Mouse (Mus musculus): ENCODE measurements at regions not wholly inside any gene's neighbourhood (a gene's known extent, or its start where the extent isn't known, plus 50 kb on each side); places are given as distances from the start of the nearest gene placed in this dataset.
"Not testable (repeated sequence)": the region's sequence is repeated elsewhere in the genome, so short reads cannot be mapped to it uniquely, and the experiment has no call there.

DNA sequence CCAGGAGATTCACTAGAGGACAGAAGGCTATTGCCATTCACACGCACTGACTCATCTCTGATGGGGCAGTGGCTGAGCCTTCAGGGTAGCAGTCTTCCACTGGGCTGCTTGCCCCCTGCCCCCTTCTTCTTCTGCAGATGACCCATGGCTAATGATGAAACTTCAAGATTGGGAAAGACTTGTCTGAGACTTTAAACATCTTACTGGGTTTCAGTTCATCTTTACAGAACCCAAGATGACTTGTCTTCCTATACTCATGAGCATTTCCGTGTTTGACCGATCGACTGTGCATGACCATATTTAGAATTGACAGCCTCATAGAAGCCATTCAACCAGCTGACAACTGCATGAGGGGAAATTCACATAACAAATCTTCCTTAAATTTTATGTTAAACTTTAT is 140.0 kb upstream of the Mad2l1 start:
- no peak for DNase-seq (ENCODE audit: low read depth, low spot score)

DNA sequence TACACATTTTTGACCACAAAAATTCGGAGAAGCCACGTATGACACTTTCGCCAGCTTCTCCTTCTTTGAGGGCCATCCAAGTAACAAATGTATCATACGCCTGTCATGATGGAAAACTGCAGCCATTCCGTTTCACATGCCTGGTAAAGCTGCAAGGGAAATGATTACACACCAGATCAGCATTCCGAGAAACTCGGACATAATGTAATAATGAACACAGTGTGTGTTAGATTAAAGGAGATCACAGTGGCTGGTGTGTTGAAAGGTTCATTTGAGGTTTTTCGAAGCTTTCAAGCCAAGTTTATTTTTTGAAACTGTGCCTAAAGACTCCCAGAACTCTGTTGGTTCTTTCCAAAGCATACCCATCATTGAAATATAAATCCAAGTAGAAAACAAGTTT is 137.8 kb upstream of the Mad2l1 start:
- DNase-seq (ENCODE audit: low read depth, low spot score): no peak

DNA sequence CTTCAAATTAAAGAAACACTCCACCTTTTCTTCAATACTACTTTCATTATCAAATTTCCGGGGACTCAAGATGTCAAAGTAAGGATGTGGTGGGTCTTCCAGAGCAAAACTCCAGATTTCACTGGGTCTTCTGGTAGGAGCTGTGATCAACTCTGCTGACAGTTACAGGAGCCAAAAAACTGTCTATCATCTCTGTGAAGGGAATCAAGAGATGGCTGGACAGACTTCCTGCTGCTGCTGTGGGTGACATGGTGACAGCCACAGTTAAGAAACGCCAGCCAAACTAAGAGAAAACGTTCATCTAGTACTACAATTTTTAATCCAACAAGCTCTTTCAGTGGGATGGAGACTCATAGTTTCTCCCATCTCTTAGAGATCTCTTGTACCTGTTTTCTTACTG is 136.5 kb upstream of the Mad2l1 start:
- no peak for DNase-seq (ENCODE audit: low read depth, low spot score)

DNA sequence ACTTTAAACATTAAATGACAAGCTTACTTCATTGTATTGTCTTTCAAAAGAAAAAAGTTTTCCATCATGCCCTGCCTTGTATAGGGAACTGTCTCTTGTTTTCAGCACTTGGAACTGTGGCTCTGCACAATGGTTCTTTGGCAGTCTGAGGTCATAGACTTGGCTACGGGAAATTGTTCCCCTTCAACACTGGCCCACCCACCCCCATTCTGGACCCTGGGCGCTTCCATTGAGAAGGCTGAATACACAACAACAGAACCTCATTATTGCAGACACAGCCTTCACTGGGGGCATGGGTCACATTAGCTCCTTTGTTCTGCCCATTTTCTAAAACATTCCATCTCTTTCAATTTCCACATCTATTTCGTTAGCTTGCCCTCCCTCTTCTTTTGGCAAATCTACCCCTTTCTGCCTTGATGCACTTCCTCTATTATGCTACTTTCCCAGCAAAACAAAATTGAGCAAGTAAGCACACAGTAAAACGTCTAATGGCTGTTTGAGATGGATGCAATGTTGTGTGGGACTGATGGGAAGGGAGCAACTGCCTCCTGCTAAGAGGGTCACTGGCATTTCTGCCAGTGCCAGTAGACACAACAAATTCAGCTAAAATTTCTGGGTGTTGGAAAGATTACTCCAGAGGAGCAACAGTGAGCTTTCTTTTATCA is 136.0 kb upstream of the Mad2l1 start:
- DNase-seq (ENCODE audit: low read depth, low spot score): peak; percentile 9

DNA sequence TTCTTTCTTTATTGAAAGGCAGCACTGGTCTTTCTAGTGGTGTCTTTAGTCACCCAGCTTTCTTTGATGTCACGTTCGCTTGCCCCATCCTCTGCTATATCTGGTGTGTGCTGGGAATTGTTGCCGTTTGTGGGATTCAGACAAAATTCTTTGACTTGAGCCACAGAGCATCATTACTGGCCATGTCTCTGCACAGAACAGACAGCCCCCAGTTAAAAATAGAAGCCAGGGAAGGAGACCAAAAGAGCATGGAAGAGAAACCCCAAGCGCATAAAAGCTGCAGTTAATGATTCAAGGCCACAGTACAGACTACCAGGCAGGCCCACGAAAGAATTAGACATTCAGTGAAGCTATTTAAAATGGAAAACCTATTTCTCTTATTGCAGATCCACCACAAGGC is 133.7 kb upstream of the Mad2l1 start:
- no peak for DNase-seq (ENCODE audit: low read depth, low spot score)

DNA sequence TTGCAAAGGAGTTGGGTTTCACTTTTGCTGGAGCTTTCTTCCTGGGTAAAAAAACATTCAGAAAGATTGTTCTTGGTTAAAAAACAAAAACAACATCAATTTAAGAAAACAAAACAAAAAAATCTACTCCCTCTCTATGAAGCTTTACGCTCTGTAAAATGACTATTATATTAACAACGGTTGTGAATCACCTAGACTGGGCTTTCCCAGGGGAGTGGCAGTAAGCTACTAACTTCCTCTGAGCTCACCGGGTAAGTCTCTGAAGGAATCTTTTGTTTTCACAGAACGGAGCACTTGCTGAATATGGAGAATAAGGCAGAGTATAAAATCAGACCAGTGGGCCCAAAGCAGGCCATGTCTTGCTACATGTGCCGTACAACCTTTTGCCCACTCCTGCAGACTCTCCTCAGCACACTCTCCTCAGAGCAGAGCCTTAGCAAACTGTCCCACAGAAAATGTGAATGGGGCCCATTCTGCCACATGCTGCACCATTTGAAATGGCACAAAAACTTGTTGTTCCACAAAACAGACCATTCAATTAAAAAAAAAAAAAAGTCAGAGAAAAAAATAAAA is 133.2 kb upstream of the Mad2l1 start:
- no peak for DNase-seq (ENCODE audit: low read depth, low spot score)

DNA sequence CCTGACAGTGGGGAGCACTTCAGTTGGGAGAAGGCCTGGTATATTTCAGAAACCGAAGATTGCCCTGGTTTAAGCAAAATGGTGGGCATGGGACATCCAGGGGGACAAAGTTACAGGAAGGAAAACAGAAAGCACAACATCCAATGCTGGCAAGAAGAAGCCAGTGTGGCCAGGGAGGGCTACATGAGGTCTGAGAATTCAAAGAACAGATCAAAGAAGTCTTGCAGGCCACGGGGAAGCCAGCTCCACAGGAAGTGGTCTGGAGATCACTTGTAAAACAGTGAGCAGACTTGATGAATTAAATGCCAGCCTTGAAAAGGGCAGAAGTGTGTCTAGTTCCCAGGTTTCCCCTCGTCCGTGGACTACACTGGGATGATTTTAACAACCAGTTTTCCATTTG is 120.4 kb upstream of the Mad2l1 start:
- no peak for DNase-seq (ENCODE audit: low read depth, low spot score)

DNA sequence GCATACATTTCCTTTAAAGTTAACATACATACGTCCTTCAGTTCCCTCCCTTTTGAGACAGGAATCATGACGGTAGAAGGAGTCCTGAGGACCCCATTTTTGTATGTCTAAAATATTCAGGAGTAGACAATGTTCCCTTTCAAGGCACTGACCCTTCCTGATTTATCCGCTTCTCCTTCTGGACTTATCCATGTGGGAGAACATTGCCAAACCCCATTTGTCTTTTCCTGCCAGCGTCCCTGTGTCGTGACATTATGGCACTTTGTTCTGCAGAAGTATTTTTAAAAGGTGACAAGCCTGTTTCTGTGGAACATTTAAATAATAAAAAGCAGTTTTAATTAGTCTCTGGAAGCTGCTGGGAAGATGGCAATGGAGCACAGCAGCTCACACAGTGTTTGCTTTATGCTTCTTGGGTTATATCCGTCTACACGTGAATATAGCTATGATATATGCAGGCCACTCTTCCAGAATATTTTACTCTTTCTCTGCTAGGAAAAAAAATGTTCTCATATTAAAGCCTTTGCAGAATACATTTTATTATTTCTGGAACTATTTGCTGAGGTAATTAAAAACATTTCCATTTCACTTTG is 115.6 kb upstream of the Mad2l1 start:
- DNase-seq (ENCODE audit: low read depth, low spot score): no peak

DNA sequence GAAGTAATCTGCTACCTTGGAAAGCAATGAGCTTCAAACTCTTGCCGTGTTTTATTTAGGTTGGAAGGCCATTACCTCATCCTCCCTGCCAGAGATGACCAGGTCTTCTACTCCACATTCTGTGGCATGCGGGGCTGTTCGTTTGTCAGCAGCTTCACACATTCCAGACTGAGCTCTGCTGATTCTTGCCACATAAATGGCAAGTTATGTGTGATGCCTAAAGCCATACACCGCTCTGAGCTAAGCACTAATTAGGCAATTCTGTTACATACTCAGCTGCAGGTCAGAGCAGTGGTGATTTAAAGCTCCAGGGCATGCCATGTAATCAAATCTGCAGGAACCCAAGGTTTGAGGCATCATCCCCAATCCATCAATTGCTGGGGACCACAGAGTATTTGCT is 106.8 kb upstream of the Mad2l1 start:
- no peak for DNase-seq (ENCODE audit: low read depth, low spot score)

DNA sequence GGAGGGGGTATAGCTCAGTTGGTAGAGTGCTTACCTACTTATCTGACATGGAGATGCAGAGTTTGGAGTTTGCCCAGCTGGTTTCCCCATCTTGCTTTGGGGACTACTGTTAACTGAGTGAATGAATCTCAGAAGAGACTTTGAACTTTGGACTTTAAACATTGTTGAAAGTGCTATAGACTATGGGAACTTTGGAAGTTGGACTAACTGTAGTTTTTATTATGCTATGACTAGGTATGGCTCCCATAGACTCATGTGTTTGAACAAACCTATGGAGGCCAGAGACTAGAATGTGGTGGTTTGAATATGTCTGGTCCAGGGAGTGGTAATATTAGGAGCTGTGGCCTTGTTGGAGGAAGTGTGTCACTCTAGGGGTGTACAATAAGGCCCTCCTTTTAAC is 84.8 kb upstream of the Mad2l1 start:
- DNase-seq (ENCODE audit: low read depth, low spot score): not testable (repeated sequence)

DNA sequence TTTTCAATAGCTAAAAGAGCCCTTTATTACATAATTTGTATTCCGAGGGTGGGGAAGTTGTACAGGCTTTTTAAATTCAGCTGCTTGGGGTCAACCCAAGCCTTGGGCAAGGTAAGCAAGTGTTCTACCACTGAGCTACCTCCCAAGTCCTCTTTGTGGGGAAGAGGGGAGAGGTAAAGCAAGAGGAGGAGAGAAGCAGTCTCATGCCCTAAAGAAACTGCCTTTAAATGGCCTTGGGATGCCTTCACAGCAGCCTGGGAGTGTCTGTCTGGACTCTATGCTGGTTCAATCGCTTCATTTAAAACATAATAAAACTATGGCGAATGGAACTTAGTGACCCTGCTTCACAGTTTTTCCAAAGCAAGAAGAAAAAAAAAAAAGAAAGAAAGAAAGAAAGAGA is 77.0 kb upstream of the Mad2l1 start:
- no peak for DNase-seq (ENCODE audit: low read depth, low spot score)

DNA sequence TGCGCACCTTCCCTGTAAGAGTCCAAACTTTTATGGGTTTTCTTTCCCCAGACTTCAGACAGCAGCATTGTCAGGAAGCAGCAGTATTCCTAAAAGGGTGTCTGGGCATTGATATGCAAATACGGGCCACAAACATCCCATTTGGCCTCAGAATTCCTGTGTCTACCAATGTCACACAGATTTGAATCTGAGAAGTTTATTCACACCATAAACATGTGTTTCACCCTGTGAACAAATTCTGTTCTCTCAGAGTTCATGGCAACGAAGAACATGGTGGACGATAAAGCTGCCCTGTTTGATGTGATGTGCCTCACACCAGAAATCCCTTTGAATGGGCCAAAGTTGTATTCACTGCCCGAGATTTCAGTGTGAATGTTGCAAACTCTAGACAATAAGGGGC is 70.7 kb upstream of the Mad2l1 start:
- DNase-seq (ENCODE audit: low read depth, low spot score): no peak

DNA sequence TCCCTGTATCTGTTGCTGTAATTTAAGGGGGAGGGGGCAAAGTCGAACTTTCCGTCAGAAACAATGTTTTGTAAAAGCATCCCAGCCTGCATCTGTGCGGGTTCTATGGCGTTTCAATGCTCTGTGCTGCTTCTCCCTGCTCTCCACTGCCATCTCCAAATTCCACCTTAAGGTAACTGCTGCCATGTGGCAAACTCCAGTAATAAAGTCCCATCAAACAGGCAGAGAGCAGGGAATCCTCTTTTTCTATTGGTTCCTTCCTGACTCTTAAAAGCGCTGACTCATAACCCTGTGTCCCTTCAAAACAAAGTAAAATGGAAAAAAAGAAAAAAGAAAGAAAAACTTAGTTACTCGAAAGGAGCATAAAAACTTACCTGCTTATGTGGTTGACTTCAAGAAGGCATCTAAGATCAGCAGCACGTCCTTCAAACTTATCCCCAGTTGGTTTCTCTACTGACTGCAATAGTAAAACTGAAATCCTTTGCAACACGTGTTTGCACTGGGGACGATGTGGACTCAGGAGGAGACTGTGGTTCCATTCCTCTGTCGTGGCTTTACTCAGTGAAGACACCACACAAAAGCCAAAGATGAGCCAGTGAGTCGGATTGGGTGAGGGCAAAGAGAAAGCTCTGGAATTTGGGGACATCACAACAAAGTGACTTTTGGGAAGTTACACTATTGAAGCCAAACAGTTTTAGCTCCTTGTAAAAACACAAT is 69.9 kb upstream of the Mad2l1 start:
- no peak for DNase-seq (ENCODE audit: low read depth, low spot score)

DNA sequence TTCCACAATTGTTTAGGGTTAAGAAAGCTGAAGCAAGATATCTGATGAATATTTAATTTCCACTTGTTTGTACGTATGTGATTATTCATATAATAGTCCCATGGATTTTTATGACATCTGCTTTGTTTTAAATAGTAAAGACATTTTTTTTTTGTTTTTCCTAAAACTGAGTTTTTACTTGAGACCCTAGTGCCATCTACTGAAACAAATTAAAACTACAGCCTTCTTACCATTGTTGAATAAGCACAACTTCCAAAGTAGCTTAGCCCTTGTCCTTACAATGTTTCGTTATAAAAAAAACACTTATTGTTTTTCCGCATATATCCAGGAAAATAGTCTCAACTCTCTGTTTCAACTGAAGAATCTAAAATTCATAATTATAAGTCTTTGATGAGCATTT is 68.4 kb upstream of the Mad2l1 start:
- DNase-seq (ENCODE audit: low read depth, low spot score): peak; percentile 11

DNA sequence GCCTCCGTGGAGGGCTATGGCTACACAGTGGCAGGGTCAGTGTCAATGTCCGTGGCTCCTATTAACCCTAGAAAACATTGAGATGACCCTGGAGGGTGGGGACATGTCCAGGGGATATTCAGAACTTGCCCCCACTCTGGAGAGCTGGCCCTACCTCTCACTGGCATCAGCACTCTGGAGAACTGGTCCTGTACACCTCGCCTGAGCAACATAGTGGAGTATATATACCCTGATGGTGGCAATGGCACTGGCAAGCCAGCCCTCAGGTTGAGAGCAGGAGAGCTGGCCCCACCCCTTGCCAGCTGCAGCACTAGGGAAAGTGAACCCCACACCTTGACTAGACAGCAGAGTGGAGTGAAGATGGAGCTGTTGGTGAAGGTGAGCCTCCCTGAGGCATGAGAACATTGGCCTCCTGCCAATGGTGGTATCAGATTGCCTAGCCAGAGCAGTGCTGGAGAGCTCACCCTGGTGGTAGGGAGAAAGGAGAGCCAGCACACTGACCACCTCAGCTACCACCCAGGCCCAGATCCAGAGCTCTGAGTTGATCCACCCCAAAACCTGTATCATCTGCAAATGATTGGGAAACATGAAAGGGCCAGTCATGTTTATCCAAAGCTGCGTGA is 64.5 kb upstream of the Mad2l1 start:
- no peak for DNase-seq (ENCODE audit: low read depth, low spot score)

DNA sequence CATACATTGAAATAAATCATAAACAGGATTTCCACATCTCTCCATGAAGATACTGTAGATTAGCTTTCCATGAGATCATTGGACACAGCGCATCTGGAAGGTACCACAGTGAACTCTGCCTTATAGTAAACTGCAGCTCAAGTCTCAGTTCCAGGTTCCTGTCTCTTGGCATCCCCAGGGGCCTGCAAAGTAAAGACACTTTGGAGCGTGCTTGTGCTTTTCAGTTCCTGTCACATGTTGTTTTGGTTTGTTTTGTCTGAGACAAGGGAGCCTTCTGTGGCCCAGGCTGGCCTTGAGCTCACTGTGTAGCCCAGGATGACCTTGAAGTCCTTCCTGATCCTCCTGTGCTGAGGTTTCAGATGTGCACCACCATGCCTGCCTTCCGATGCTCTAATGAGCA is 63.4 kb upstream of the Mad2l1 start:
- no peak for DNase-seq (ENCODE audit: low read depth, low spot score)

DNA sequence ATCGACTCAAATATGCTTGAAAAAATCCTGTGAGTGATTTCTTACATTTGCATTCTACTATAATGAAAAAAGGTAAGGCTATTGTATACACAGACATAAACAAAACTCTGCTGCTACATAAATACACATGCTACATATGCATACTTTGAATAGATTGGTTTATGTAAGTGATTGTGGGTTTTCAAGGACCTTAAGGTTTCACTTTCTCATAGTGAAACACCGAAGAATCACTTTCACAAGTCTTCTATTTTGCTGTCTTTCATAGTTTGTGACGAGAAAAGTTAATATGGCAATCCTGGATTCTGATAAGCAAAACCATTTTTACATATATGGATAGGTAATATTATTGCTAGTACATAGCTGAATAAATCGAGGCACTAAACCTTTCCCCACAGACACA is 62.5 kb upstream of the Mad2l1 start:
- DNase-seq (ENCODE audit: low read depth, low spot score): no peak

DNA sequence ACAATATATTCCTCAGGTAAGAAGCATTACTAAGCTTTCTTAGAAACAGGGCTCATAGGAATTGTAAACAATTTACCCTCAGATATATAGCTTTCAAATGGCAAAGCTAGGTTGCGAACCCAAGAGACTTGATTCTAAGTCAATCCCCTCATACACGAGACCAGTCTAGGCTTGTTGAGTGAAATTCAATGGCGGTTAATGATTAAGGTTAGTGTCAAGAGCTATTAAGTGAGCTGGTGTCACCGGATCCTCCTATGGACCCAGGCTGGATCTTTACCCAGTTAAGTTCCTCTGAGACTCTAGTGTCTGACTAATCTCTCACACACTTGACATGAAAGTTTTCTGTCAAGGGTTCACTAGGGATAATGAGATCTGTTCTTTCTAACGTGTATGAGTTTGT is 57.6 kb upstream of the Mad2l1 start:
- no peak for DNase-seq (ENCODE audit: low read depth, low spot score)

DNA sequence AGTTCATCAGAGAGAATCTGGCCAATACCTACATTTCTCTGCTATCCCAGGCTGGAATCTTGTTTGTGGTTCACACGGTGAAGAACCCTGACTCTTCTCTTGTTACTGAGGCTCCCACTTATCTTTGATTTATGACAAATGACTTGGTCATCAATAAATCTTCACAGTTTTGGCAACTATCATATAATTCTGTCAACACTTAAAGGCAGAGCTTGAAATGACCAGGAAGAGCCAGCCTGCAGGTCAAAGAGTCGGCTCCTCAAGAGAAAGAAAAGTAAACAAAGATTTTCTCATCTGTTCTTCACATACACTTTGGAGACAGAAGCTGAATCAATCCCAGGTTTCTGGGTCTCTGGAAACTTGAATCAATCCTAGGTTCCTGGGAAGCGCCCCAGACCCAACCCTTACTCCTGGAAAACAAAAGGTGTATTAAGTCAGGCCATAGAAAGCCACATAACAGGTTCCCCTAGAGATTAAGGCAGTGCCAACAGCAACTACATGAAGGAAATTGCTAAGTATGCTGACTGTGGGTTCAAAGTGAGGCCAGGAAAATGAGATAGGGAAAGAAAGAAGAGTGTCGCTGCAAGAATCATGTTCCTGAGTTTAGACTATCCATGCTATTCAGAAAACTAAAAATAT is 56.7 kb upstream of the Mad2l1 start:
- DNase-seq (ENCODE audit: low read depth, low spot score): no peak

DNA sequence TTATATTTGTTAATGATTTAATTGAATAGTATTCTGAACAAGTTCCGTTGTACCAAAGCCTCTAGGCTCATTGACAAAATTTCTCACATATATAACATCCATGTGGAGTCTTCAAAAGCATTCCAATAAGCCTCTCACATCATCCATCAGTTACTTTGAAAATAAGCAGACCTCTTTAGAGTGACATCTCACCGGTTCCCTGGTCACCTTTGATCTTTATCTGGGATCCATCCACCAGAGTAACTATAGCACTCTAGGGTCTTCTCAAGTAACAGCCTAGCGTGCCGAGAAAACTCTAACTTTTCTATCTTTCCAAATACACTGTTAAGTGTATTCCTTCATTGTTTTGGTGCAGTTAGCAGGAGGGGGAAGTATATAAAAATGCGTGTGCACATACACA is 55.6 kb upstream of the Mad2l1 start:
- no peak for DNase-seq (ENCODE audit: low read depth, low spot score)

DNA sequence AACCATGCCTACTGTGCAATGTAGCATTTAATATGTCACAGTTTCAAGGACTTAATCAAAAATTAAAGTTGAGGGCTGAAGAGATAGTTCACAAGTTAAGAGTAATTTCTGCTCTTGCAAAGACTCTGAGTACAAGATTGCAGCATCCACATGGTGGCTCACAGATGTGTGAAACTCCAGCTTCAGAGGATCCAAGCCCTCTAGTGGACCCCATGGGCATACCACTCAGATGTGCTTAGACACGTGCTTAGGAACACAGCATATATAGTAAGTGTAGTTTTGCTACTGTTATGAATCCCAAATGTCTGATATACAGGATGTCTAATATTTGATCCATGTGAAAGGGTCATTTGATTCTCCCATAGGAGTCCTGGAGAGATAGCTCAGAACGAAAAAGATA is 55.0 kb upstream of the Mad2l1 start:
- DNase-seq (ENCODE audit: low read depth, low spot score): no peak

DNA sequence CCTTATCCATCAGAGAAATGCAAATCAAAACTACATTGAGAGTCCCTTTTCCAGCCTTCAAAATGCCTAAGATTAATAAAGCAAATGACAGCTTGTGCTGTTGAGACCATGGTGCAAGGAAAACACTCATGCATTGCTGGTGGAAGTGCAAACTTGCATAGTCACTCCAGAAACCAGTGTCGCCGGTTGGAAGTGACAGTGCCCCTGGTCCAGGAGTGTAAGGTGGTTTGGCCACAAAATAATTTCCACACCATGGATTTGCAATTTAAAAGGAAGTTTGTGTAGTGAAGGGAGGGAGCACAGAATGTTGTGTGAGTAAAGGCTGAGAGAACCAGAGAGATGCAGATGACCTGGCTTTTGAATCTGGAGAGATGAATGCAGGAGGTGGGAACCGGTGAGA is 52.4 kb upstream of the Mad2l1 start:
- no peak for DNase-seq (ENCODE audit: low read depth, low spot score)
